Mouse (Mus musculus) ovary, postnatal 10 days (tissue): Measurements from ENCODE around the gene Pxmp2.

ENCODE experiments used
- DNase-seq: peaks from one replicate; pipeline ENCODE4 v3.0.0; 2022; ENCODE audit warnings: low spot score

Pxmp2 gene

GRCm38 (mm10) chr5:110230780-110231461 is 55.1 kb downstream of the Pxmp2 start, which contains the start of gene Ankle2:
Gene Ankle2 (plus strand): TSS chr5:110231004.
- DNase-seq, result peak; percentile 93

- no peak for DNase-seq
Measured at GRCm38 (mm10) chr5:110230401-110230779, 55.6 kb downstream of the Pxmp2 start.

GRCm38 (mm10) chr5:110227336-110227883 is 58.6 kb downstream of the Pxmp2 start:
- no peak for DNase-seq

GRCm38 (mm10) chr5:110225056-110225455 is 60.9 kb downstream of the Pxmp2 start:
- no peak for DNase-seq
